22 mouse cellular contexts compared by ENCODE assay signal in the genomic region with DNA sequence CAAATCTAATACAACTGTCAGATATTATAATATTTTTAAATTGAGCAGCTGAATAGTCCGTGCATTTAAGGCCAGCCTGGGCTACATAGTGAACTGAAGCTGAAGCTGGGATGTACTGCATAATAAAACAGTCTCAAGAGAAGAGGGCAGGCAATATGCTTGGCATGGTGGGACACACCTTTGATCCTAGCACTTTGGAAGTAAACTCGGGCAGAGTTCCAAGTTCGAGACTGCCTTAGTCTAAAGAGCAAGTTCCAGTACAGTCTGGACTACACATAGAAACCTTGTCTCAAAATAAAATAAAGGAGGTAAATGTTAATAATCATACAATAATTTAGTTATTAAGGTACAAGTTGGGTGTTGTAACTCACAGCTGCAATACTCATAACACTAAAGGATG. TPM values are rescaled to one million over a fixed set of nuclear protein-coding genes. Genes with fewer than 3 reads are reported as not detected.
DNase-seq lines count a peak whose midpoint lies in the region; ATAC-seq and TF ChIP-seq lines count a peak whose summit lies in the region.
"Had no signal": no experiment of that assay in that cellular context is flagged by ENCODE, and none has a peak within 500 bp of the region (broad histone marks: within the 10 kb centered on the region; RNA-seq: fewer than 3 reads in every experiment).

No protein-coding gene starts in this region.

- no peak overlapping the region for H3K4me2 ChIP-seq in kidney, embryonic 15.5 days
- H3K4me2 ChIP-seq: embryonic facial prominence, embryonic 13.5 days; embryonic facial prominence, embryonic 15.5 days; forebrain, embryonic 12.5 days had no signal

- peak; percentile 74 for DNase-seq in kidney, adult 2 months
- peak; percentile 64 for DNase-seq in kidney, adult 9 months
- DNase-seq in kidney, postnatal 14 days = no peak
- DNase-seq in kidney, postnatal 36 days = peak; percentile 42 to 53
- DNase-seq in kidney, postnatal 4 days = no peak
- DNase-seq: adrenal gland, adult 2 months; adrenal gland, postnatal 10 days; adrenal gland, postnatal 25 days; cerebellum, adult 11 months; cerebellum, adult 18-20 months; cerebellum, adult 8-10 months; cerebellum, adult 9-11 months; cerebellum, postnatal 14 days; cerebellum, postnatal 36 days; embryo, embryonic 11 days had no signal

- no peak overlapping the region for H3K9ac ChIP-seq in kidney, embryonic 15.5 days
- H3K9ac ChIP-seq: embryonic facial prominence, embryonic 13.5 days; embryonic facial prominence, embryonic 15.5 days; forebrain, embryonic 12.5 days had no signal

- no peaks in the 10 kb centered on the region for H3K4me1 ChIP-seq in kidney, adult 2 months (ENCODE audit: control insufficient read depth, insufficient read depth, low read length)
- no peaks in the 10 kb centered on the region for H3K4me1 ChIP-seq in kidney, embryonic 15.5 days
- H3K4me1 ChIP-seq: embryonic facial prominence, embryonic 13.5 days; embryonic facial prominence, embryonic 15.5 days; forebrain, embryonic 10.5 days; forebrain, embryonic 12.5 days had no signal

- no peak for TF ChIP-seq CTCF in kidney, adult 2 months (conservative IDR thresholded peaks at IDR 0.05; ENCODE audit: insufficient read depth, insufficient read length, low read depth, low read length)

- no peak overlapping the region for H3K4me3 ChIP-seq in kidney, adult 2 months (ENCODE audit: insufficient read depth, low read depth, low read length)
- H3K4me3 ChIP-seq in kidney, embryonic 15.5 days (replicated peaks) = no peak overlapping the region
- H3K4me3 ChIP-seq: embryonic facial prominence, embryonic 13.5 days; embryonic facial prominence, embryonic 15.5 days; erythroblast, embryonic 14.5 days; forebrain, embryonic 10.5 days; forebrain, embryonic 12.5 days had no signal

- no peak overlapping the region for H3K27ac ChIP-seq in kidney, adult 2 months (ENCODE audit: insufficient read depth, low read depth, low read length)
- no peak overlapping the region for H3K27ac ChIP-seq in kidney, embryonic 15.5 days
- H3K27ac ChIP-seq: embryonic facial prominence, embryonic 13.5 days; embryonic facial prominence, embryonic 15.5 days; forebrain, embryonic 10.5 days; forebrain, embryonic 12.5 days had no signal

- 68% methylated on average over 3 of the region's 3 CpGs for WGBS in kidney, adult 2 months
- WGBS in kidney, embryonic 15.5 days = 95% methylated on average over 3 of the region's 3 CpGs

- TF ChIP-seq POLR2A in kidney, adult 2 months (IDR thresholded peaks at IDR 0.05; ENCODE audit: low read depth, low read length) = no peak

- no peaks in the 10 kb centered on the region for H3K27me3 ChIP-seq in kidney, adult 2 months (replicated peaks; ENCODE audit: control insufficient read depth, insufficient read depth, low read length)
- H3K27me3 ChIP-seq in kidney, embryonic 15.5 days = no peaks in the 10 kb centered on the region
- H3K27me3 ChIP-seq: embryonic facial prominence, embryonic 13.5 days; embryonic facial prominence, embryonic 15.5 days; forebrain, embryonic 12.5 days had no signal

- ATAC-seq in kidney, embryonic 15.5 days (replicated peaks; ENCODE audit: low FRiP score) = no peak
- ATAC-seq: forebrain, embryonic 14.5 days had no signal

- H3K36me3 ChIP-seq in kidney, adult 2 months (ENCODE audit: control insufficient read depth, insufficient read depth, low read length) = peaks cover 2% of the 10 kb centered on the region; the same call in 1 of the 2 replicates
- H3K36me3 ChIP-seq in kidney, embryonic 15.5 days = peaks cover 45% of the 10 kb centered on the region

- H3K9me3 ChIP-seq in kidney, embryonic 15.5 days (replicated peaks) = no peaks in the 10 kb centered on the region; the same call in 1 of the 2 replicates
- H3K9me3 ChIP-seq: embryonic facial prominence, embryonic 13.5 days; embryonic facial prominence, embryonic 15.5 days; forebrain, embryonic 12.5 days had no signal

RNA-seq across cellular contexts. Expression of a gene that starts 27.1 kb away (rescaled TPM):
- polyA plus RNA-seq in kidney, adult 2 months (2012; rRNA removed) = 10.5 and 11.1 TPM in 2 replicates
- 29.1 and 34.7 TPM in 2 replicates for polyA plus RNA-seq in kidney, embryonic 15.5 days (2015; fragmentation: Nextera tagmentation; extraction: Ambion mirVana)

RNA-seq across cellular contexts. Expression of a gene that starts 27.3 kb away (rescaled TPM):
- 3.8 and 7.3 TPM in 2 replicates for polyA plus RNA-seq in kidney, adult 2 months (2012; rRNA removed)
- polyA plus RNA-seq in kidney, embryonic 15.5 days (2015; fragmentation: Nextera tagmentation; extraction: Ambion mirVana) = 61.9 and 62.2 TPM in 2 replicates

Comparison
In these comparisons a context has a peak if more than half of its experiments do, and no peak if none do; other contexts are left out.
1. DNase-seq: peak in kidney, adult 2 months (single experiment), kidney, adult 9 months (single experiment) and kidney, postnatal 36 days (2 of 2); none in kidney, postnatal 14 days (single experiment) and kidney, postnatal 4 days (0 of 2).